Mouse (Mus musculus) CH12.LX (cell line): ENCODE results near the gene Exd2.

ENCODE experiments used
- CTCF ChIP-seq, 2 experiments: IDR thresholded peaks in 1 of 2; conservative IDR thresholded peaks in 1 of 2; 2 replicates each; pipeline ENCODE4 v1.5.1; 2011 to 2012; ENCODE audit warnings: low read depth in 2 of 2, low read length in 2 of 2, improper control_type of control experiment in 1 of 2, inconsistent platforms in 1 of 2, mild to moderate bottlenecking in 1 of 2, moderate library complexity in 1 of 2
- EP300 ChIP-seq: IDR thresholded peaks from 2 replicates; pipeline ENCODE4 v1.6.1; 2011; ENCODE audit warnings: low read length, improper control_type of control experiment
- IRF4 ChIP-seq: IDR thresholded peaks from 2 replicates; pipeline ENCODE4 v1.6.1; 2014; ENCODE audit warnings: low read depth, mild to moderate bottlenecking, inconsistent platforms, low read length, improper control_type of control experiment
- JUND ChIP-seq: conservative IDR thresholded peaks from 2 replicates; pipeline ENCODE4 v1.6.1; 2011; ENCODE audit warnings: low read depth, low read length, improper control_type of control experiment
- MAX ChIP-seq: IDR thresholded peaks from 2 replicates; pipeline ENCODE4 v1.6.1; 2011; ENCODE audit warnings: low read length, improper control_type of control experiment
- MEF2A ChIP-seq: IDR thresholded peaks from 2 replicates; pipeline ENCODE4 v1.6.1; 2014; ENCODE audit warnings: low read depth, mild to moderate bottlenecking, inconsistent platforms, low read length, improper control_type of control experiment, borderline replicate concordance
- POLR2A ChIP-seq: IDR thresholded peaks from 2 replicates; pipeline ENCODE4 v1.6.1; 2011; ENCODE audit warnings: low read depth, mild to moderate bottlenecking, improper control_type of control experiment, low read length
- POLR2AphosphoS2 ChIP-seq: IDR thresholded peaks from 2 replicates; pipeline ENCODE4 v1.6.1; 2011; ENCODE audit warnings: low read depth, low read length, improper control_type of control experiment
- ZNF384 ChIP-seq: IDR thresholded peaks from 2 replicates; pipeline ENCODE4 v1.6.1; 2012; ENCODE audit warnings: low read depth, low read length, improper control_type of control experiment, inconsistent platforms

- TF ChIP-seq POLR2A (no peak), CTCF (conservative IDR thresholded peaks at IDR 0.05 in 1 of 2, IDR thresholded peaks at IDR 0.05 in 1 of 2; ENCODE audit: low read depth in 2 of 2, low read length in 2 of 2) (peak in 1 of 2 experiments; percentile 1; a peak in 1 of 4 replicates), EP300 (no peak), MAX (no peak), ZNF384 (no peak), IRF4 (no peak), JUND (no peak), MEF2A (no peak), POLR2AphosphoS2 (no peak)
Measured at GRCm38 (mm10) chr12:80524276-80524921, 61.5 kb downstream of the Exd2 start.
